Mouse (Mus musculus) gastrocnemius, adult 2 months (tissue): ENCODE data around the gene Cnp. TPM values are rescaled to one million over a fixed set of nuclear protein-coding genes. Genes with fewer than 3 reads are reported as not detected.
A peak's percentile ranks its signal among the peaks of the same experiment; 100 is the strongest.

ENCODE experiments used
- DNase-seq: peaks from one replicate; pipeline ENCODE4 v3.0.0; 2022
- H3K27ac ChIP-seq: fragments of 200-600 bp; 2 replicates; pipeline ENCODE4 v1.8.1; 2022; ENCODE audit warnings: mild to moderate bottlenecking
- H3K4me3 ChIP-seq: fragments of 200-600 bp; 2 replicates; pipeline ENCODE4 v1.8.1; 2022; ENCODE audit warnings: mild to moderate bottlenecking, moderate library complexity
- CTCF ChIP-seq: fragments of 200-600 bp; IDR thresholded peaks from 2 replicates; pipeline ENCODE4 v1.8.1; 2022; ENCODE audit warnings: antibody characterized with exemption, mild to moderate bottlenecking, moderate library complexity
- intact Hi-C: fragments of 180-260 bp; cut with DNase I; formaldehyde crosslinking; loops from one replicate; pipeline ENCODE4 v1.15.1; 2025
- total RNA-seq, 2 experiments: library from RNA; stranded (reverse); gene quantifications; 2 replicates each; pipeline ENCODE4 v1.2.3; 2021

The Cnp gene
- total RNA-seq, 2 experiments from 2014 or later, result 3.2 to 4.4 TPM

DNA sequence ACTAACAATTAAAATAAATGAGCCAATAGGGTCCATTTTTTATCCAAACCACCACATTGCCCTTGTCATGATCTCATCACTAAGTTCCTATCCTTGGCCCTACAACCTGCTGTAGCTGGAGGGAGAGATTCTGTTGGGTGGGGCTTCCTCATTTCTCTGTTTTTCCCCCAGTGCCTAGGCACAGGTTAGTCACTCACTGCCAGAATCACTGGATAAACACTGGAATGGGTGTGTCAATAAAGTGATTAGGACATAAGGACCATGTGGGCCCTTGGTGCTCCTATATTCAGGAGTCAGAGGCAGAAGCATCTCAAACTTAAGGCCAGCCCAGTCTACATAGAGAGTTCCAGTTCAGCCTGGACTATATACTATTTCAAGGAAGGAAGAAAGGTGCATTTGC lies 38.2 kb upstream of the Cnp start:
- Histone ChIP-seq H3K4me3 (no peak overlapping the region), H3K27ac (no peak overlapping the region)
- intact Hi-C loops, result no loop called here
- DNase-seq, result no peak
- no peak for TF ChIP-seq CTCF

DNA sequence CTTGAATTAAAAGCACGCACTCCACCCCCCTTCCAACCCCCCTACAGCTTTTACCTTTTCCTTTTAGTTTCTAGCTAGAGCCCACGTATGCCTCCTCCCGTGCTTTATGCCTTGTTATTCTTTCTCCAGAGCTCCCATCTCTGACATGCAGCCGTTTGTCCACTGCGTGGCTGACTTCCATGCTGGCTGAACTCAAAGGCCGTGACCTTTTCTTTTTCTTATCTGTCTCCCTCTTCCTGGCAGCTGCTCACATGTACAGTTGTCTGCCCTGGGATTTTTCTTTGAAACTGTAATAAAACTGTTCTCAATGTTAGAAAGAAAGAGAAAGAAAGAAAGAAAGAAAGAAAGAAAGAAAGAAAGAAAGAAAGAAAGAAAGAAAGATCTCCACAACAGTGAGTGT lies 33.7 kb upstream of the Cnp start:
- TF ChIP-seq CTCF, result no peak
- DNase-seq, result no peak
- intact Hi-C loops, result no loop called here
- no peak overlapping the region for H3K4me3 ChIP-seq
- H3K27ac ChIP-seq, result no peak overlapping the region

DNA sequence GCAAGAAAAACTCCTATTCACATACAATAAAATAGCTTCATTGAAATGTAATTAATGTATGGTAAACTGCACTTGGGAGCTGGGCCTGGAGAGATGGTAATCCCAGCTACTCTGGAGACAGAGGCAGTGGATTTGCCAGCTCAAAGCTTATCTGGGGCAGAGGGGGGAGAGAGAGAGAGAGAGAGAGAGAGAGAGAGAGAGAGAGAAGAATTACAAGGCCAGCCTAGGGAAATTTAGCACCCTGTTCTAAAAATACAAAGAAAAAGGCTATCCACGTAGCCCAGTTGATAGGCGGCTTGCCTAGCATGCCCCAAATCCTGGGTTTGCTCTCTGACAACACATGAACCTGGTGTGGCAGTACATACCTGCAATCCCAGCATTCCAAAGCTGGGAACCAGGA lies 33.1 kb upstream of the Cnp start:
- intact Hi-C loops, result no loop called here
- no peak for TF ChIP-seq CTCF
- DNase-seq, result no peak
- Histone ChIP-seq H3K4me3 (no peak overlapping the region), H3K27ac (no peak overlapping the region)

DNA sequence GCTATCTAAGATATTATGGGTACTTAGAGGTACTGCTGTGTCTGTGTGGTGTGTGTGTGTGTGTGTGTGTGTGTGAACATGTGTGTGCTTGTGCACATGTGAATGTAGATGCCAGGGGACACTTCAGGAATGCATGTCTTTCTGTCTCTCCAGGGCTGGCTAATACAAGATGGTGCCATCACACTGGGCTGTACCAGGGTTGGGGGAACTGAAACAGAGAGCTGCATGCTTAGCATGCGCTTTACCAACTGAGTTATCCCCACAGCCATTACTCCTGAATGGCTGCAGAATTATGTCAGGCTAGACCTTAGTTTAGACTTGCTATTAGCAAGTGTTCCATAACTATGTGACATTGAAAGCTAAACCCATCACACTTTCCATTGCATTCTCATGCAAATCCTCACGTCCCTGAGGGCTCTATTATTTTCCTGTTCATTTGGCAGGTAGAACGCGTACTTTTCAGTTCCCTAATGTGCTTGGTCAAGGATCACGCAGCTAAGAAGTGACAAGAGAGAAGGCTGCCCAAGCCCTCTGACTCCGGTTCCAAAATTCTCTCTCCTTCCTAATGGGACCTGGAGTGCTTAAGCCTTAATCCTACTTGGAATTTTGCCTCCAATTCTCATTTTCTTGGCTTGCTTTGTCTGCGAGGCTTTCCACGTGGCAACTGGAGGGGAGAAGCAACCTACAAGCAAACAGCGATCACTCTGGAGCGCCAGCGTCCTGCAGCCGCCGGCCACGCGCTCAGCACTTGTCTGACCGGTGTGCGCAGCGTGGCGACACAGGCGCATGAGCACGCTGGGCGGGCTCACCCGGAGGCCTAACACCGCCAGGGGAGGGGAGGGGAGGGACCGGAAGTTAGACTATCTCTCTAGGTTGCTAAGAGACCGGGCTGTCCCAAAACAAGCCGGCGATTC lies 29.6 kb upstream of the Cnp start, which contains the start of gene Ttc25:
Gene Ttc25 (plus strand): TSS at position 776 of the 914 bp plus-strand sequence.
- intact Hi-C loops, result loop anchor here (1.0 kb wide), 1 partner anchor 18 kb away; the partner anchor contains the start of gene Acly
- DNase-seq, result peak; percentile 94
- H3K4me3 ChIP-seq, result peak within 1 kb of the TSS; percentile 77
- H3K27ac ChIP-seq, result peak within 1 kb of the TSS; percentile 93
- TF ChIP-seq CTCF, result peak; percentile 5; the same call in 1 of the 2 replicates

DNA sequence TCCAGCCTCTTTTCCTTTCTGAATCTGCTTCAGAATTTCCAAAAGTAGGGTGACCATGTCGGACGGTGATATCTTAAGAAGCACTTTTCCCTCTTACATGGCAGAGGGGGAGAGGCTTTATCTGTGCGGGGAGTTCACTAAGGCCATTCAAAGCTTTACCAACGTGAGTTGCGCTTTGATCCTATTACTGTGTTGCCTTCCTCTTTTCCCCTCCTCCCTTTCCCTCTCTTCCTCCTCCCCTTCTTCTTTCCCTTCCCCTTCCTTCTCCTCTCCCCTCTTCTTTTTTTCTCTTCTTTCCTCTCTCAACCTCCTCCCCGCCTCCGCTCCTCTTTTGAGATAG lies 29.0 kb upstream of the Cnp start:
- no peak for TF ChIP-seq CTCF
- Histone ChIP-seq H3K4me3 (peak overlapping the region; percentile 77), H3K27ac (peak overlapping the region; percentile 93)
- no peak for DNase-seq
- intact Hi-C loops, result loop anchor here (1.0 kb wide), 1 partner anchor 18 kb away; the partner anchor contains the start of gene Acly

DNA sequence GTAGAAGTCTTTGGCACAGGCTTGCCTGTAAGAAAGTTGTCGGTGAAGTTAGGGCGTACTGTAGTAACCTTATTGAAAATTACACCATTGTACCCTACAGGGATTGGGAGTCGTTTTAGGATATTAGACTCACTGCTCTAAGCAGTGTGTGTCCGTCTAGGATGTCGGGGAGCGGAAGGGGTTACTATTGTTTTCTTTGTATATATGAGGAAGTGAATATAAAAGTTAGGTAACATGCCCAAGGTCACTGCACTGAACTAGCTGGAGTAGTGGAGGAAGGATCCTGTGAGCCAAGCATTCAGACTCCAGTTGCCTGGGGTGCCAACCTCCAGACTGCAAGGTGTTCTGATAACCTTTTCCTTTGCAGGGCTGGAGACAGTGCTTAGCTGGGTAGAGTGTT lies 27.7 kb upstream of the Cnp start:
- no peak for TF ChIP-seq CTCF
- DNase-seq, result no peak
- no peak overlapping the region for H3K27ac ChIP-seq
- no peak overlapping the region for H3K4me3 ChIP-seq
- intact Hi-C loops, result no loop called here

DNA sequence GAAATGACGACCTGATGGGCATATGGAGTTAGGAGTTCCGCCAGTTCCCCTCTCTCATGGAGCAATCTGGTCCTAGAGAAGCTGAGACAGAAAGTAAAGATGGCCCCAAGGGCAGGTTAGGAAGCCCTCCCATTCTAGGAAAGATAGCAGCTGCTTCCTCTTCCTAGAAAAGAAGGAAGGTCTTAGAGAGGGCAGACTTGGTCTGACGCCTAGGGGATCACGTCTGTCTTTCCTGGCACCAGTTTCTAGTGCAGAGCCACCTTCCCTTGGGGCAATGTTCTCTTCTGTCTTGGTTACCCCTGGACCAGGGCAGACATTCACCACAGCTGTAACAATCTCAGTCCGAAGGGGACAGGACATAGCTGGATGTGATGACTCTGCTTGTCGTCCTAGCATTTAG lies 26.6 kb upstream of the Cnp start:
- no peak overlapping the region for H3K27ac ChIP-seq
- intact Hi-C loops, result no loop called here
- TF ChIP-seq CTCF, result no peak

DNA sequence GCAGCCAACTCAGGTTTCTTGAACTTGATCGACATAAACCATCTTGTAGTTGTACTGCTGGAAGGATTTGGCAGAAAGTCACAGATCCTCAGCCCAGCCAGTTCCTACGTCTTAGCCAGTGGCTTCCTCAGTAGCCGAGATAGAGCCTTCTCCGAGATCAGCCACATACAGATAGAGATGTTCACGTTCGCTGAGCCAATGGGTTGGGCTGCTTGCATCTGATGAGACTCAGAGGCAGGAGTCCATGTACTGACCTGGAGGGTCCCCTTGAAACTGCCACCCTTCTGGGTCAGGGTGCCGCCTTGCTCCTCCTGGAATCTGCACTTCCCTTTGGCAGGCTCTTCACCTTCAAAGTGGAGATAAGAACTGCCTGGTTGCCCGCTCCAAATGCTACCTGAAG lies 25.2 kb upstream of the Cnp start:
- Histone ChIP-seq H3K27ac (no peak overlapping the region), H3K4me3 (no peak overlapping the region)
- intact Hi-C loops, result no loop called here
- no peak for TF ChIP-seq CTCF
- DNase-seq, result no peak

More for the DNA sequence above, 26.6 kb upstream of the Cnp start:
- no peak for DNase-seq
- H3K4me3 ChIP-seq, result no peak overlapping the region

DNA sequence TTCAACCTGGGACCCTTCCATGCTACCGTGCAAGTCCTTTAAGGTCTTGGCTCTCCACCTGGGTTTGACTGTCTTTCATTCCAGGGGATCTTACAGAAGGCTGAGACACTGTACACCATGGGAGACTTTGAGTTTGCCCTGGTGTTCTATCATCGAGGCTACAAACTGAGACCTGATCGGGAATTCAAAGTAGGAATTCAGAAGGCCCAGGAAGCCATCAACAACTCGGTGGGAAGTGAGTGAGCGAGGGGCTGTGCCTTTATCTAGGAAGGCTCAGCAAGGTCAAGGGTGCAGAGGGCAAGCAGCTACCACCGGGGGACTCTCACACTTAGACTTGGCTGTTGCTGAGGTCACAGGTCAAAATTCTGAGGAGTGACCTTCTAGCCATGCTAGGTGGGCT lies 24.6 kb upstream of the Cnp start:
- H3K27ac ChIP-seq, result no peak overlapping the region
- no peak overlapping the region for H3K4me3 ChIP-seq
- intact Hi-C loops, result no loop called here
- TF ChIP-seq CTCF, result no peak
- no peak for DNase-seq

DNA sequence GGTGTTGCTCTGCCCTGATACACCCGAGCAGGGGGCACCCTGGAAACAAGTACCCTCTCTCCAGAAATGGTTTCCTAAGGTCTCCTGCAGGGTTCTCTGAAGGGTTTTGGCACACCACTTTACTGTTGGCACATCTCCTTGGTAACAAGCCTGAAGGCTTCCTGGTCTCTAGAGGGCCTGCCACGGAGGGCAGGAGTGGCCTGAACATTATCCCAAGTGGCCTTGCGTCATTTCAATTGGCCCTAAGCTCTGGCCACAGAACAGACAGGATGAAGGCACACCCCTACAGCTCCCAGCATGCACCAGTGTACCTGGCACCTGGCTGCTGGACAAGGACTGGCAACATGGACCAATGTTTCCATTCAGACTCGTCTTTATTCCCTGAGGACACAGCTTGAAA lies 21.9 kb upstream of the Cnp start:
- no peak for DNase-seq
- intact Hi-C loops, result no loop called here
- Histone ChIP-seq H3K4me3 (no peak overlapping the region), H3K27ac (no peak overlapping the region)
- no peak for TF ChIP-seq CTCF

DNA sequence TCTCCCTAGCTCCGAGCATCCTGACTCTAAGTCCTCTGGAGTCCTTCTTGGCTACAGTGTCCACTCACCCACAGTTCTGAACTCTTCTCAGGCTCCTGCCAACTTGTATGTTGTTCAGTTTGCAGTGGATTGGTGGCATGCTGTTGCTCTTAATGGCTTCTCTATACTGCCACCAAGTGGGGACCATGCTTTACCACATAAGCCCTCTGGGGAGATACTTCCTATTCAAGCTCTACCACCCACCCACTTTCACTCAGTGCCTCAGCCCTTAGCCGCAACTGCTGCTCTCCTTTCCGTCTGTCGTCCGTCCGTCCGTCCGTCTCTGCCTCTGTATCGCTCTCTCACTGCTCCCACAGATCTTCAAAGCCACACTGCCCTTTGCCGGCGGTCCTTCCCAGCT lies 19.1 kb upstream of the Cnp start:
- DNase-seq, result peak; percentile 50
- H3K27ac ChIP-seq, result no peak overlapping the region
- intact Hi-C loops, result loop anchor here (2.0 to 5.0 kb wide), 3 partner anchors 68 to 193 kb away; no protein-coding TSS in a partner anchor
- H3K4me3 ChIP-seq, result peak overlapping the region; percentile 33; the same call in 1 of the 2 replicates
- TF ChIP-seq CTCF, result peak; percentile 75

DNA sequence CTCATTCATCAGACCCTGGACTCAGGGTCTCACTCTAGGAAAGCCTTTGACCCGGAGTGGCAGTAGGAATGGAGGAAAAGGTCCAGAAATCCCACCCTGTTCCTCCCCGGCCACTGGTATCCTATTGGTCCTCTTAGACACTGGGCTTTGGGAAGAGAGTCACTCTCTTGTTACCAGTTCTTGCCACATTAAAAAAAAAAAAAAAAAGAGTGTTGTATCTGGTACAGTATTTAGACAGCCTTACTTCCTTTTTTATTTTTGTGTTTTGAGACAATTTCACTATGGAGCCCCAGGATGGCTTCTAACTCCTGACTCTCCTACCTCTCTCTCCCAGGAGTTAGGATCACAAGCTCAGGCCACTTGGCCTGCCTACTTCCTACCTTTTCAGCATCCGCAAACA lies 17.1 kb upstream of the Cnp start:
- H3K4me3 ChIP-seq, result no peak overlapping the region
- no peak for TF ChIP-seq CTCF
- intact Hi-C loops, result loop anchor here (5.0 kb wide), 2 partner anchors 70 to 195 kb away; no protein-coding TSS in a partner anchor
- no peak for DNase-seq
- H3K27ac ChIP-seq, result no peak overlapping the region

DNA sequence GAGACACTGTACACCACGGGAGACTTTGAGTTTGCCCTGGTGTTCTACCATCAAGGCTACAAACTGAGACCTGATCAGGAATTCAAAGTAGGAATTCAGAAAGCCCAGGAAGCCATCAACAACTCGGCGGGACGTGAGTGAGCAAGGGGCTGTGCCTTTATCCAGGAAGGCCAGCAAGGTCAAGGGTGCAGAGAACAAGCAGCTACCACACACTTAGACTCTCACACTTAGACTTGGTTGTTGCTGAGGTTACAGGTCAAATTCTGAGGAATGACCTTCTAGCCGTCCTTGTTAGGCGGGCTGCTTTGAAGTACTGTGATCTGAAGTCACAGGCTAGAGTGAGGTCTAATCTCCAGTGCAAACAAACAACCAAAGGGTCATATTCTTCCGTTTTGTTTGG lies 15.2 kb upstream of the Cnp start:
- Histone ChIP-seq H3K4me3 (no peak overlapping the region), H3K27ac (no peak overlapping the region)
- no peak for DNase-seq
- intact Hi-C loops, result loop anchor here (5.0 kb wide), 2 partner anchors 72 to 197 kb away; no protein-coding TSS in a partner anchor
- no peak for TF ChIP-seq CTCF
